Mouse (Mus musculus): Measurements from ENCODE around the gene Gm1604a. TPM values are rescaled to one million over a fixed set of nuclear protein-coding genes. Genes with fewer than 3 reads are reported as not detected.

Gm1604a gene
- total and polyA plus RNA-seq, 3 experiments = not detected

Other genes with a start within 250 kb of the Gm1604a start
- gene Ezr, start 242.8 kb upstream of the Gm1604a start, total RNA-seq (2021) = 10 to 100 TPM; 33.4 to 35.7 TPM
- gene Ezr, start 242.8 kb upstream of the Gm1604a start, polyA plus RNA-seq (2012; rRNA removed) = 24.2 TPM in 2 replicates
- 10 to 100 TPM; 47.1 to 56.9 TPM for gene Rsph3b, start 76.9 kb upstream of the Gm1604a start, total RNA-seq (2021)
- gene Rsph3b, start 76.9 kb upstream of the Gm1604a start, polyA plus RNA-seq (2012; rRNA removed) = 38.0 and 39.5 TPM in 2 replicates
- 1 to 10 TPM; 8.1 to 8.6 TPM for gene Tagap1, start 64.4 kb upstream of the Gm1604a start, total RNA-seq (2021)
- gene Tagap1, start 64.4 kb upstream of the Gm1604a start, polyA plus RNA-seq (2012; rRNA removed) = 10.2 and 13.9 TPM in 2 replicates
- 100 to 1,000 TPM; 163 to 196 TPM for gene Rnaset2b, start 54.9 kb upstream of the Gm1604a start, total RNA-seq (2021)
- gene Rnaset2b, start 54.9 kb upstream of the Gm1604a start, polyA plus RNA-seq (2012; rRNA removed) = 166 and 246 TPM in 2 replicates
- gene Gm49721, start 46.7 kb upstream of the Gm1604a start, total RNA-seq (2021) = not detected
- not detected in 2 replicates for gene Gm49721, start 46.7 kb upstream of the Gm1604a start, polyA plus RNA-seq (2012; rRNA removed)
- gene Rps6ka2, start 144.5 kb downstream of the Gm1604a start, total RNA-seq (2021) = 10 to 100 TPM; 33.6 to 33.7 TPM
- 26.4 and 45.6 TPM in 2 replicates for gene Rps6ka2, start 144.5 kb downstream of the Gm1604a start, polyA plus RNA-seq (2012; rRNA removed)

Measured in heart, adult 2 months (tissue).